Mouse (Mus musculus) liver, embryonic 12.5 days (tissue): ENCODE measurements at regions not wholly inside any gene's neighbourhood (a gene's known extent, or its start where the extent isn't known, plus 50 kb on each side); places are given as distances from the start of the nearest gene placed in this dataset.

Source experiments
- ATAC-seq: fragments of 200-750 bp; cut with Nextera tagmentation; 2 replicates; pipeline ENCODE4 v1.8.0; 2017; ENCODE audit warnings: moderate number of reproducible peaks, mild to moderate bottlenecking, moderate library complexity
- H3K27ac ChIP-seq: fragments of 300-500 bp; sonication (generic); 2 replicates; pipeline ENCODE4 v1.5.1; 2016; ENCODE audit warnings: mild to moderate bottlenecking
- H3K27me3 ChIP-seq: fragments of 300-500 bp; sonication (generic); replicated peaks from 2 replicates; pipeline ENCODE4 v1.6.1; 2016; ENCODE audit warnings: mild to moderate bottlenecking, moderate library complexity
- H3K36me3 ChIP-seq: fragments of 300-500 bp; sonication (generic); 2 replicates; pipeline ENCODE4 v1.6.1; 2016; ENCODE audit warnings: mild to moderate bottlenecking, moderate library complexity
- H3K4me1 ChIP-seq: fragments of 300-500 bp; sonication (generic); 2 replicates; pipeline ENCODE4 v1.6.1; 2016
- H3K4me2 ChIP-seq: fragments of 300-500 bp; sonication (generic); 2 replicates; pipeline ENCODE4 v1.6.1; 2016; ENCODE audit warnings: mild to moderate bottlenecking, moderate library complexity
- H3K4me3 ChIP-seq: fragments of 300-500 bp; sonication (generic); 2 replicates; pipeline ENCODE4 v1.5.1; 2016; ENCODE audit warnings: mild to moderate bottlenecking, moderate library complexity
- H3K9ac ChIP-seq: fragments of 300-500 bp; sonication (generic); 2 replicates; pipeline ENCODE4 v1.6.1; 2016; ENCODE audit warnings: mild to moderate bottlenecking, moderate library complexity
- H3K9me3 ChIP-seq: fragments of 300-500 bp; sonication (generic); replicated peaks from 2 replicates; pipeline ENCODE4 v1.6.1; 2016; ENCODE audit warnings: mild to moderate bottlenecking, moderate library complexity
- WGBS: fragments of 180-500 bp; shearing (Covaris S2); methylation state at CpG from one replicate; pipeline ENCODE4 v1.1.7; 2016; ENCODE audit not compliant: insufficient replicate concordance; 5-methylcytosine and 5-hydroxymethylcytosine counted together

DNA sequence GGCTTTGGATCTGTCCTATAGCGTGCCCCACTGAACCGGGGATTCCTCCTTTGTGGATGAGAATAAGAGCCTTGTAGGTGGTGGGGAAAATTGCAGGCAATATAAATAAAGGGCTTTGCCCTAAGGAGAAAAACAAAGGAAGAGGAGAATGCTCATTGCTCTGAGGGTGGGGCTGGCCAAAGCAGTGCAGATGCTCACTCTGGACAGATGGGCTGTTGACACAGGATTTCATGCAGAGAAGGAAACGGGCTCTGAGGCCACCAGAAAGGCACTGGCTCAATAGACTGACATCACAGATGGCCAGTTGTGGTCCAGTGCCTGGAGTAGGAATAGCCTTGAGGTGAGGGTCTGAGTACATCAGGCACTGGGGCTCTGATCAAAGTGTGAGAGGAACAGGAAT, 532.7 kb upstream of the Atp11b start:
- Histone ChIP-seq H3K36me3 (no peaks in the 10 kb centered on the region), H3K9me3 (no peaks in the 10 kb centered on the region), H3K9ac (no peak overlapping the region), H3K27me3 (no peaks in the 10 kb centered on the region; the same call in 1 of the 2 replicates), H3K4me1 (no peaks in the 10 kb centered on the region), H3K27ac (no peak overlapping the region), H3K4me2 (no peak overlapping the region), H3K4me3 (no peak overlapping the region)
- no peak for ATAC-seq
- WGBS: 63% methylated on average over 3 of the region's 3 CpGs

DNA sequence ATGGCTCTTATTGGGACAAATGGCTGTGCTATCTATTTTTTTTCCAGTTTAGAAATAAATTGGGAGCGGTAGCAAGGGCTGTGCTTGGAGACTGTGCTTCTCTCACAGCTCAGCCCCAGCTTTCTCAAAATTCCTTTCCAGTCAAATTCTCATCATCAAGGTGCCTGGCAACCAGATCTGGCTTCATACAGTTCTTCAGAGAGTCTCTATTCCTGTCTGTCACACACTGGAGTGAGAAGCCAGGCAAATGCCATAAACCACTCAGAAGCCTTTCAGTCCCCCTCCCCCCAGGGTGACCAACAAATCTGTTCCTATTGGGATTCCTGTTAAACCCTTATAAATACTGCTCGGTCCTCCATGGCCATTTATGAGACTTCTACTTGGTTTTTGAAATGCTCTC, 531.7 kb upstream of the Atp11b start:
- H3K36me3 ChIP-seq: no peaks in the 10 kb centered on the region
- no peaks in the 10 kb centered on the region for H3K4me1 ChIP-seq
- no peak for ATAC-seq

DNA sequence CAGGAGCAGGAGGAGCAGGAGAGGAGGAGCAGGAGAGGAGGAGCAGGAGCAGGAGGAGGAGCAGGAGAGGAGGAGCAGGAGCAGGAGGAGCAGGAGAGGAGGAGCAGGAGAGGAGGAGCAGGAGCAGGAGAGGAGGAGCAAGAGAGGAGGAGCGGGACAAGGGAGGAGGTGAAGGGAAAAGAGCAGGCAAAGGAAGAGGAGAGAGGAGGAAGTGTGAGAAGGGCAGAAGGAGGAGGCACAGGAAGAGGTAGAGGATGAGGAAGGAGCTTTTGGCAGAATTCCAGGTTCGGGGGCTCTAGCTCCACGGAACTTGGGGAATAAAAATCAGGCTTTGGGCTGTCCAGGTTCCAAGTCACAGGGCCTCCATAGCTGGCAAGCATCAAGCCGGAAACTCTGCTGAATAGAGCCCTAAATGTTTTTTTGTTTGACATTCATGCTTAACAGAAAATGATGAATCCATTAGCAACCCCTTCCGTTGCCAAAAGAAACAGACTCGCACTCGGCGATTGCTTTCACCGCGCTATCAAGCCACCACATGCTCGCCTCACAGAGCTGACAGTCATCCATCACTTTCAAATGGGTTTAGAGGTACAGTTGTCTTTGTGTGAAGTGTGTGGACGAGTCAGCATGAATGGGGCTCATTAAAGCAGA, 528.7 kb upstream of the Atp11b start:
- Histone ChIP-seq H3K4me2 (no peak overlapping the region), H3K9ac (no peak overlapping the region), H3K9me3 (no peaks in the 10 kb centered on the region), H3K36me3 (no peaks in the 10 kb centered on the region), H3K27me3 (no peaks in the 10 kb centered on the region; the same call in 1 of the 2 replicates), H3K4me1 (no peaks in the 10 kb centered on the region), H3K4me3 (no peak overlapping the region), H3K27ac (no peak overlapping the region)
- WGBS: 29% methylated on average over 12 of the region's 12 CpGs
- ATAC-seq: no peak

More for the DNA sequence above, 531.7 kb upstream of the Atp11b start:
- Histone ChIP-seq H3K9me3 (no peaks in the 10 kb centered on the region), H3K27ac (no peak overlapping the region), H3K27me3 (no peaks in the 10 kb centered on the region; the same call in 1 of the 2 replicates), H3K4me3 (no peak overlapping the region), H3K4me2 (no peak overlapping the region), H3K9ac (no peak overlapping the region)
- 38% methylated on average over 2 of the region's 2 CpGs for WGBS

DNA sequence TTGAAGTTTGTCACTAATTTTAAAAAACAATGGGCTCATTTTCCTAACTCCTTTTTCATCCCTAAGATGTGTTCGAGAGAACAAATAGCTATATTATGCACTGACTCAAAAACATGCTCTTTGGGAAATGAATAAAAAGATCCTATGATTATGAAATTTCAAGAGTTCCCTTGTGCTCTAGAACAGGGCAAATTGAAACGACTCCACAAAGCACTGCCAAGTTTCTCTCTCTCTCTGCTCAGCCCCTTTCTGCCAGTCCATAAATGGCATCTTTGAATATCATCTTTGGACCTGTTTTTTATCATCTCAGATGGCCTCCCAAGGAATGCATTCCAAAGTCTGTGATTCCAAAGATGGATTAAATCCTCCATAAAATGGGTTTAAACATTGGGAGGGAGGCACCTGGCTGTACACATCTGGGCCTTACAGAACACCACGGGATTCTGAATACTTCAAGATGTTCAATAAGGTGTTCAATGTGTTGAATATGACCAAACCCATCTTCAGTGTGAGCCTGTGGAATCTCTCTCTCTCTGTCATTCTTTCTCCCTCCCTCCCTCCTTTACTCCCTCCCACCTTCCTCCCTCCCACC, 528.0 kb upstream of the Atp11b start:
- H3K4me1 ChIP-seq: no peaks in the 10 kb centered on the region
- H3K9me3 ChIP-seq: no peaks in the 10 kb centered on the region
- no peak overlapping the region for H3K9ac ChIP-seq
- WGBS: 63% methylated on average over 3 of the region's 3 CpGs
- H3K4me2 ChIP-seq: no peak overlapping the region
- no peak overlapping the region for H3K27ac ChIP-seq
- H3K36me3 ChIP-seq: no peaks in the 10 kb centered on the region
- no peak overlapping the region for H3K4me3 ChIP-seq
- no peak for ATAC-seq
- H3K27me3 ChIP-seq: no peaks in the 10 kb centered on the region; the same call in 1 of the 2 replicates

DNA sequence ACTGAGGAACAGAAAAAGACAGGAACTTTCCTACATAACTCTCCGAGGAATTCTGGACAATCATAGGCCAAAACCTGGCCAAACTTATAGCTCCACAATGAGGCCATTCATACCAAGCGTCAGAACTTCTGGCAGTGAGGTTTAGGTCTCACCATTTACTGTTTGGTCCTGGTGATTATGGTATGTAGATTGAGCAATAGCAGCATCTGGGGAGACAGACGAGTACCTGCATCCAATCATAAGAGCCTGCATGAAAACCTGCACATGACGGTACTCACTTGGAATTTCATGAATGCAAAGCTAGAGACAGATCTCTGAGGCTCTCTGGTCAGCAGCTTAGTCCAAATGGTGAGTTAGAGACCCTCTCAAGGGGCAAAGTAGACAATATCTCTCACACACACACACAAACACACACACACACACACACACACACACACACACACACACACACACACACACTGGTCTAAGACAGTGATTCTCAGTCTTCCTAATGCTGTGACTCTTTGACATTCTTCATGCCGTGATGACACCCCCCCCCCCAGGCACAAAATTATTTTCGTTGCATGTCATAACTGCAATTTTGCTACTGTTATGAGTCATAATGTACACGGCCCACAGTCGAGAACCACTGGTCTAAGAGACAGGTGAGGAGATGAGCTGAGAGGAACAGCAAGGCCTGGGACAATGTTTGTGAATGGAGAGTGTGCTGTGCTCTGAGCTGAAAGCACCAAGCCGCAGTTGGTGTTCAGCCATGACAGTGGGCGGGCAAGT, 522.6 kb upstream of the Atp11b start:
- WGBS: 65% methylated on average over 10 of the region's 10 CpGs
- H3K9ac ChIP-seq: no peak overlapping the region

DNA sequence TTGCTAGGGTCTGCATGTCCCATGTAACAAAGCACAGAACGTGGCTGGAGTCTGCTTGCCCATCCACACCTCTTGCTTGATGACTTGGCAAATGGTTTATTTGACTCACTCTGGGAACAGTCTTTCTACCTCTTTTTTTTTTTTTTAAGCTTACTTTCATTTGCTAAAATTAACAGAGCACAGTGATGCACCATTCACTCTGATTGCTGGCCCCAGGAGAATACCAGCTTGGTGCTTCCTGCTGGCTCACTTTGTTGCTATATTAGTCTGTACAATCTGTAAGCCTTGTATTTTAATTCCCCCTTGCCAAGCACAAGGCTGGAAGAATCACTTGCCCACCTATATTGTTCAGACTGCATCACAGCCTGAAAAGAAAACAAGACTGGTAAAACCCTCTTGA, 521.4 kb upstream of the Atp11b start:
- Histone ChIP-seq H3K9me3 (no peaks in the 10 kb centered on the region), H3K4me1 (no peaks in the 10 kb centered on the region), H3K36me3 (no peaks in the 10 kb centered on the region), H3K9ac (no peak overlapping the region), H3K27ac (no peak overlapping the region), H3K4me2 (no peak overlapping the region), H3K4me3 (no peak overlapping the region), H3K27me3 (no peaks in the 10 kb centered on the region)
- no peak for ATAC-seq
- WGBS: 44% methylated on average over 1 of the region's 1 CpGs

More for the DNA sequence above, 522.6 kb upstream of the Atp11b start:
- Histone ChIP-seq H3K4me1 (no peaks in the 10 kb centered on the region), H3K27me3 (no peaks in the 10 kb centered on the region), H3K27ac (no peak overlapping the region), H3K4me3 (no peak overlapping the region), H3K36me3 (no peaks in the 10 kb centered on the region), H3K4me2 (no peak overlapping the region), H3K9me3 (no peaks in the 10 kb centered on the region)
- no peak for ATAC-seq

DNA sequence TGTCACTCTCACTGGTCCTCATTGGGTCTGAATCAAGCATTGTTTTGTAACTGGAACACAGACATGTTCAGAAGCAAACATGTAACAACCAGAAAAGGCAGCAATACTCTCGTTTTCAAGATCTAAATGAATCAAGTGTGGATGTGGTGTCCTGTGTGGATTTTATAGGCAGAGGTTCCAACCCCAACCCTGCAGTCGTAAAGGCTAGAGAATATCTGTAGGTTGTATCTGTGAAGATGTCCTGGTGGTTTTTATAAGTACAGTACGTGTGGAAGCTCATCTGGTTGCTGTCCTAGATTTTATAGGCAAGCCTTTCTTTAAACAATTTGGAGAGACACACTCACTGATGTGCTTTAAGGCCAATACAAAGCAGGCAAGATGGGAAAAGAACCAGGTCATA, 518.8 kb upstream of the Atp11b start:
- Histone ChIP-seq H3K4me2 (no peak overlapping the region), H3K9ac (no peak overlapping the region), H3K4me3 (no peak overlapping the region), H3K9me3 (no peaks in the 10 kb centered on the region), H3K27me3 (no peaks in the 10 kb centered on the region), H3K36me3 (no peaks in the 10 kb centered on the region), H3K4me1 (no peaks in the 10 kb centered on the region), H3K27ac (no peak overlapping the region)
- 51% methylated on average over 3 of the region's 3 CpGs for WGBS
- ATAC-seq: no peak

DNA sequence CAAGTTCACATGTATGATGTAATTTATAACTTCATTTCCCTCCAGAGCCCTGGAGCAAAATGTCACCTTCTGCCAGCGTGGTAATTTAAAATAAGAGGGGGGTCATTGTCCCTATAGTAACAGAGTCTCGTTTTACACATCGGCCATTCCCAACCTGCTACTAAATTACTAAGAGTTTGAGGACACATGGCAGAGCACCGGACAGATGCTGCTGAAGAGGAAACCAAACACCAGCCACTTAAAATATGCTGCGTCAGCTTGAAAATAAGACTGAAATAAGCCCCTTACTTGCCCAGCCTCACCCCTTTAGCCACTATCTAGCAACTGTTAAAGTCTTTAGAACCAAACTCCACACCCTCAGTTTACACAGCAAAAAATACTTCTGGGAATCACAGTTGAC, 518.1 kb upstream of the Atp11b start:
- no peak for ATAC-seq
- Histone ChIP-seq H3K4me2 (no peak overlapping the region), H3K9ac (no peak overlapping the region), H3K4me3 (no peak overlapping the region), H3K36me3 (no peaks in the 10 kb centered on the region), H3K9me3 (no peaks in the 10 kb centered on the region), H3K27me3 (no peaks in the 10 kb centered on the region), H3K27ac (no peak overlapping the region), H3K4me1 (no peaks in the 10 kb centered on the region)
- WGBS: 64% methylated on average over 5 of the region's 5 CpGs

DNA sequence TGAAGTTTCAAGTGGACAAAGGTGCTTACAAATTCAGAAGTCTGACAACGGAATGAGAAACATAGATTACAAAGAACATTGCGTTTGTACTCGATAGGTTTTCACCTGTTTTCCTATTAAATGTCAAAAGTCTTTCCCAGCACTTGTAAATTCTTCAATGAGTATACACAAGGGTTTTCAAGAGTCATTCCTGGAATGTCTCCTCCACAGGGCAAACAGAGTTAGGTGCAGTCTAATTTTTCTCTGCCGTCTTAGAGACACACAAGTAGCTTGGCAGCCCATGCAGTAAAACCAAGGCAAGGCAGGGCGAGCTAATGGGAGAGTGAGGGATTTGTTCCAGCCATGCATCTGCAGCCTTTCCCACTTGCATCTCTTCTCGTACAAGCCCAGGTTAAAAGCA, 516.6 kb upstream of the Atp11b start:
- Histone ChIP-seq H3K36me3 (no peaks in the 10 kb centered on the region), H3K9me3 (no peaks in the 10 kb centered on the region), H3K27ac (no peak overlapping the region), H3K4me3 (no peak overlapping the region), H3K4me1 (no peaks in the 10 kb centered on the region), H3K9ac (no peak overlapping the region), H3K4me2 (no peak overlapping the region), H3K27me3 (no peaks in the 10 kb centered on the region)
- WGBS: 65% methylated on average over 6 of the region's 6 CpGs
- no peak for ATAC-seq

DNA sequence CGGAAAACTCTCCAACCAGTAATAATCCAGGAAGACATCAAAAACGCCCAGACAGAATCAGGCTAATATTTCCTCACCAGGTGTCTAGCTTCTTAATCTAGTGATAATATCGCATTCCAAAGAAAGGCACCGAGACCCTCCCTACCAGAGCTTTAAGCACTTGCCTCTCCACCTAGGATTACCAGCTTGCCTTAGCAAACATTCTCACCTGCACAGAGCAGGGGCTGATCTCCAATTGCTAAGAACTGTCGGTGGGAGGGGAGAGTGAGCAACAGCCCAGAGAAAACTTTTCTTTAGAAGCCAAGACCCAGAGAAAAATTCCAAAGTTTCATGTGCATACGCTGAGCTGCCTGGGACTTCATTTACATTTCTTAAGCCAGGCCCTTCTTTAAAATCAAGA, 511.6 kb upstream of the Atp11b start:
- 45% methylated on average over 6 of the region's 6 CpGs for WGBS
- Histone ChIP-seq H3K27me3 (no peaks in the 10 kb centered on the region), H3K4me1 (no peaks in the 10 kb centered on the region), H3K9me3 (no peaks in the 10 kb centered on the region), H3K27ac (no peak overlapping the region), H3K9ac (no peak overlapping the region), H3K4me2 (no peak overlapping the region), H3K36me3 (no peaks in the 10 kb centered on the region), H3K4me3 (no peak overlapping the region)
- no peak for ATAC-seq

DNA sequence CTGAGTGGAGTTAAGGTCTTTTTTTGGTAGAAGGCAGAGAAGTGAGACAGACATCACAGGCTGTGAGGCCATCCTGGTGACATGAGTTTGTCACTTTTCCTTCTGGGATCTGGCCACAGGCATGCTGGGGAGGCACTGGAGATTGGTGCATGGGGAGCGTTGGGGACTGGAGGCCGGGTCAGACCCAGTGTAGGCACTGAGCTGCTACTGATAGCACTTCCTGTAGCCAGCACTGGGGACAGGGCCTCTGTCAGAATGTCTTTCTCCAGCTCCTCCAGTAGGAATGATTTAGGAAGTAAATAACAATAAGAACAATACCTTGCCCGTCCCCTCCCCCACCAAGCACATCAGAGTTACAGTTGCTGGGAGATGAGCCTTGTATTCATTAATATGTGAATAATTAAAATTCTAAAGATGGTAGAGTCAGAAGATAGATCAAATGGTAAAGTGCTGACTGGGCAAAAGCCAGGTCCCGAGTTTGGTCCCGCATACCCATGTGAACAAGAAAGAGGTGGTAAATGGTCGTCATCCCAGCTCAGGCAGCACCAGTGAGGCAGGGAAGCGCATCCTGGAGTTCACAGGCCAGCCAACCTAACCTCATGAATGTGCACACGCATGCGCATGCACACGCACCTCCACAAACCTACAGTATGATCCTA, 510.9 kb upstream of the Atp11b start:
- Histone ChIP-seq H3K27ac (no peak overlapping the region), H3K9me3 (no peaks in the 10 kb centered on the region), H3K27me3 (no peaks in the 10 kb centered on the region), H3K4me3 (no peak overlapping the region), H3K9ac (no peak overlapping the region), H3K36me3 (no peaks in the 10 kb centered on the region), H3K4me2 (no peak overlapping the region), H3K4me1 (no peaks in the 10 kb centered on the region)
- WGBS: 58% methylated on average over 10 of the region's 10 CpGs
- ATAC-seq: no peak

DNA sequence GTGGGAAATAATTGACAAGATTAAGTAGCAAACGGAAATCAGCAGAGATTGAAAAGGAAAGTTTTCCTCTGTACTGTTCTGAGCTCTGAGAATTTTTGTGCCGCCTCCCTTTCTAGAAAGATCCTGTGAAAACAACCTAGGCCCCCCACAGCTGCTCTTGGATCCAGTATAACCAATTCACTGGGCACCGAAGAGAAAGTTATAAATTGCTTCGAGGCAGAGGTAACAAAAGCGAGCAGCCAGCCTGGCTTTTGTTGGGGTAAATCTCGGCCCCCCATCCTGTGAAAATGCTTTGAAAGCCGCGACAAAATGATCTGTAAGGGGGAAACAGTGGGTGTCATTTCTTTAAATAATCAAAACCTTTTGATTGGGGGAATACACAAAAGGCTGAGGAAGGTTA, 508.9 kb upstream of the Atp11b start:
- 46% methylated on average over 8 of the region's 8 CpGs for WGBS

More for the DNA sequence above, 508.9 kb upstream of the Atp11b start:
- ATAC-seq: no peak
- Histone ChIP-seq H3K27me3 (no peaks in the 10 kb centered on the region), H3K27ac (no peak overlapping the region), H3K9me3 (no peaks in the 10 kb centered on the region), H3K36me3 (no peaks in the 10 kb centered on the region), H3K4me1 (no peaks in the 10 kb centered on the region), H3K4me2 (no peak overlapping the region), H3K9ac (no peak overlapping the region), H3K4me3 (no peak overlapping the region)
